8 mouse cellular contexts compared by ENCODE assay signal in the genomic region with DNA sequence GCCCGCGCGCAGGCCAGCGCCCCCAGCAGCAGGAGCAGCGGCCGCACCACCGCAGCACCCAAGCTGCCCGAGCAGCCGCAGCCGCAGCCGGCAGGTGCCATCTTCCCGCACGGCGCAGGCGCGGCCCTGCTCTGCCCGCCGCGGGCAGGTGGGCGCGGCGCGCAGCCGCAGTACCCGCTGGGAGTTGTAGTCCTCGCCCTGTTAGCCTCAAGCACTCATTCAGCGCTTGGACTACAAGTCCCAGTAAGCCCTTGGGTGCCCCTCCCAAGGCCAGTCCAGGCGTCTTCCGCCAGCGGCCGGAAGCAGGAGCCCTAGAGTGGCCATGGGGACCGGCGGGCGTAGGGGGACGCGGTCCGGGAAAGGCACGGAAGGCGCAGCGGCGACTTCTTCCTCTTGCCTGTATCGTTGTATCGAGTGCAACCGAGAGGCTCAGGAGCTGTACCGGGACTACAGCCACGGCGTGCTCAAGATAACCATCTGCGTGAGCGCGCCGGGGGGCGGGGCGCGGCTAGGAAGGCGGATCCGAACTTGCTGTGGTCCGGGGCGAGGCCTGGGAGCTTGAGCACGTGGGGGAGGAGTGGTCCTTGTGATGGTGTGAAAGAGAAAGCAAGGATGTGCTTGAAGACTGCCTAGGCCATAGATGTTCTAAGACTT. TPM values are rescaled to one million over a fixed set of nuclear protein-coding genes. Genes with fewer than 3 reads are reported as not detected.
A peak's percentile ranks its signal among the peaks of the same experiment; 100 is the strongest.
DNase-seq lines count a peak whose midpoint lies in the region; ATAC-seq lines count a peak whose summit lies in the region.

Gene Ttc13 (minus strand): TSS at position 122 of the 654 bp plus-strand sequence.
Gene Arv1 (plus strand): TSS at position 278 of the 654 bp plus-strand sequence.

- no peaks in the 10 kb centered on the region for H3K27me3 ChIP-seq in heart, embryonic 13.5 days (replicated peaks)
- H3K27me3 ChIP-seq in liver, embryonic 12.5 days (replicated peaks) = no peaks in the 10 kb centered on the region
- no peaks in the 10 kb centered on the region for H3K27me3 ChIP-seq in stomach, embryonic 15.5 days (replicated peaks)

- H3K4me2 ChIP-seq in heart, embryonic 13.5 days = peak within 1 kb of the TSS; percentile 94
- H3K4me2 ChIP-seq in liver, embryonic 12.5 days = peak within 1 kb of the TSS; percentile 95
- H3K4me2 ChIP-seq in stomach, embryonic 15.5 days = peak within 1 kb of the TSS; percentile 82

- peak within 1 kb of the TSS; percentile 68 for H3K27ac ChIP-seq in brown adipose tissue, adult 24 weeks (replicated peaks; ENCODE audit: low read depth, low read length)
- H3K27ac ChIP-seq in heart, embryonic 13.5 days (replicated peaks) = peak within 1 kb of the TSS; percentile 43; the same call in 1 of the 2 replicates
- peak within 1 kb of the TSS; percentile 75 for H3K27ac ChIP-seq in liver, embryonic 12.5 days
- peak within 1 kb of the TSS; percentile 59; the same call in 1 of the 2 replicates for H3K27ac ChIP-seq in stomach, embryonic 15.5 days

- no peaks in the 10 kb centered on the region for H3K9me3 ChIP-seq in heart, embryonic 13.5 days
- no peaks in the 10 kb centered on the region for H3K9me3 ChIP-seq in liver, embryonic 12.5 days (replicated peaks)
- H3K9me3 ChIP-seq in stomach, embryonic 15.5 days = no peaks in the 10 kb centered on the region

- DNase-seq in CD4-positive, CD25-positive, alpha-beta regulatory T cell, adult 2 months (ENCODE audit: low read depth, low spot score) = peak; percentile 98
- DNase-seq in fat pad, adult 2 months (ENCODE audit: extremely low read depth, low read depth, low spot score) = peak; percentile 77
- DNase-seq in kidney, postnatal 10 days = peak; percentile 97
- peak; percentile 95 to 96 for DNase-seq in natural killer cell, adult 2 months (ENCODE audit: low spot score in 2 of 2)

- under 1% methylated on average over 59 of the region's 59 CpGs for WGBS in heart, embryonic 13.5 days
- under 1% methylated on average over 59 of the region's 59 CpGs for WGBS in liver, embryonic 12.5 days (ENCODE audit: insufficient replicate concordance)
- under 1% methylated on average over 59 of the region's 59 CpGs for WGBS in stomach, embryonic 15.5 days

- H3K9ac ChIP-seq in heart, embryonic 13.5 days = peak within 1 kb of the TSS; percentile 94
- H3K9ac ChIP-seq in liver, embryonic 12.5 days = peak within 1 kb of the TSS; percentile 94
- H3K9ac ChIP-seq in stomach, embryonic 15.5 days = peak within 1 kb of the TSS; percentile 80

- peak; percentile 100 for ATAC-seq in heart, embryonic 13.5 days (ENCODE audit: extremely low read depth, insufficient number of reproducible peaks, low FRiP score, low TSS enrichment)
- peak; percentile 100 for ATAC-seq in liver, embryonic 12.5 days
- peak; percentile 100 for ATAC-seq in stomach, embryonic 15.5 days (ENCODE audit: insufficient read depth, low FRiP score, low read depth)

- peak within 1 kb of the TSS; percentile 70 for H3K4me3 ChIP-seq in brown adipose tissue, adult 24 weeks (ENCODE audit: insufficient read depth, low read depth, low read length)
- peak within 1 kb of the TSS; percentile 91 for H3K4me3 ChIP-seq in heart, embryonic 13.5 days
- peak within 1 kb of the TSS; percentile 99 for H3K4me3 ChIP-seq in liver, embryonic 12.5 days
- H3K4me3 ChIP-seq in stomach, embryonic 15.5 days (replicated peaks) = peak within 1 kb of the TSS; percentile 96

- H3K36me3 ChIP-seq in heart, embryonic 13.5 days = peaks cover 22% of the 10 kb centered on the region
- peaks cover 19% of the 10 kb centered on the region for H3K36me3 ChIP-seq in liver, embryonic 12.5 days
- peaks cover 7% of the 10 kb centered on the region; the same call in 1 of the 2 replicates for H3K36me3 ChIP-seq in stomach, embryonic 15.5 days

- H3K4me1 ChIP-seq in brown adipose tissue, adult 24 weeks (ENCODE audit: control insufficient read depth, insufficient read depth, insufficient read length, low read length) = peaks cover 3% of the 10 kb centered on the region; the same call in 1 of the 2 replicates
- H3K4me1 ChIP-seq in heart, embryonic 13.5 days = peaks cover 24% of the 10 kb centered on the region
- peaks cover 28% of the 10 kb centered on the region for H3K4me1 ChIP-seq in liver, embryonic 12.5 days
- peaks cover 19% of the 10 kb centered on the region for H3K4me1 ChIP-seq in stomach, embryonic 15.5 days

RNA-seq across cellular contexts. Expression of gene Ttc13, which starts in this region (rescaled TPM):
- polyA plus RNA-seq in brown adipose tissue, adult 24 weeks (2012; ENCODE audit: insufficient read depth, insufficient read length, missing spikeins) = 13.4 and 18.6 TPM in 2 replicates
- 27.0 and 28.2 TPM in 2 replicates for polyA plus RNA-seq in heart, embryonic 13.5 days (2015; fragmentation: Nextera tagmentation; extraction: Ambion mirVana)
- 32.4 and 35.4 TPM in 2 replicates for polyA plus RNA-seq in liver, embryonic 12.5 days (2016; fragmentation: Nextera tagmentation; extraction: Ambion mirVana)
- 45.9 and 49.4 TPM in 2 replicates for polyA plus RNA-seq in stomach, embryonic 15.5 days (2015; fragmentation: Nextera tagmentation; extraction: Ambion mirVana)

RNA-seq across cellular contexts. Expression of gene Arv1, which starts in this region (rescaled TPM):
- polyA plus RNA-seq in brown adipose tissue, adult 24 weeks (2012; ENCODE audit: insufficient read depth, insufficient read length, missing spikeins) = 5.6 and 9.2 TPM in 2 replicates
- polyA plus RNA-seq in heart, embryonic 13.5 days (2015; fragmentation: Nextera tagmentation; extraction: Ambion mirVana) = 14.0 and 17.2 TPM in 2 replicates
- 13.3 TPM in 2 replicates for polyA plus RNA-seq in liver, embryonic 12.5 days (2016; fragmentation: Nextera tagmentation; extraction: Ambion mirVana)
- polyA plus RNA-seq in stomach, embryonic 15.5 days (2015; fragmentation: Nextera tagmentation; extraction: Ambion mirVana) = 22.5 and 24.3 TPM in 2 replicates

Comparison
In these comparisons a context has a peak if more than half of its experiments do, and no peak if none do; other contexts are left out.
1. Peak in every context shown above with its lines: DNase-seq, ATAC-seq, H3K4me3 ChIP-seq and H3K27ac ChIP-seq.